Mouse (Mus musculus) embryonic facial prominence, embryonic 14.5 days (tissue): ENCODE measurements around the gene Dmkn. TPM values are rescaled to one million over a fixed set of nuclear protein-coding genes. Genes with fewer than 3 reads are reported as not detected.

Source experiments
- ATAC-seq: fragments of 200-750 bp; cut with Nextera tagmentation; 2 replicates; pipeline ENCODE4 v1.8.0; 2017; ENCODE audit warnings: low read depth, moderate number of reproducible peaks, moderate TSS enrichment
- DNase-seq: peaks from one replicate; pipeline ENCODE4 v3.0.0-alpha.2; 2015; ENCODE audit warnings: low spot score
- H3K27ac ChIP-seq: fragments of 300-500 bp; sonication (generic); replicated peaks from 2 replicates; pipeline ENCODE4 v1.5.1; 2014; ENCODE audit warnings: low read depth, mild to moderate bottlenecking, low read length, moderate library complexity
- H3K27me3 ChIP-seq: fragments of 300-500 bp; sonication (generic); replicated peaks from 2 replicates; pipeline ENCODE4 v1.6.1; 2014; ENCODE audit warnings: low read length; ENCODE audit not compliant: control insufficient read depth, insufficient read depth
- H3K36me3 ChIP-seq: fragments of 300-500 bp; sonication (generic); 2 replicates; pipeline ENCODE4 v1.6.1; 2014; ENCODE audit warnings: low read length, mixed read lengths; ENCODE audit not compliant: control insufficient read depth, insufficient read depth
- H3K4me1 ChIP-seq: fragments of 300-500 bp; sonication (generic); 2 replicates; pipeline ENCODE4 v1.6.1; 2014; ENCODE audit warnings: antibody characterized with exemption, low read length; ENCODE audit not compliant: control insufficient read depth, insufficient read depth
- H3K4me2 ChIP-seq: fragments of 300-500 bp; sonication (generic); 2 replicates; pipeline ENCODE4 v1.6.1; 2014; ENCODE audit warnings: low read depth, mild to moderate bottlenecking, low read length, moderate library complexity, mixed read lengths
- H3K4me3 ChIP-seq: fragments of 300-500 bp; sonication (generic); 2 replicates; pipeline ENCODE4 v1.5.1; 2014; ENCODE audit warnings: low read depth, mild to moderate bottlenecking, low read length
- H3K9ac ChIP-seq: fragments of 300-500 bp; sonication (generic); 2 replicates; pipeline ENCODE4 v1.6.1; 2014; ENCODE audit warnings: low read depth, mild to moderate bottlenecking, low read length, moderate library complexity, mixed read lengths
- H3K9me3 ChIP-seq: fragments of 300-500 bp; sonication (generic); 2 replicates; pipeline ENCODE4 v1.6.1; 2016; ENCODE audit warnings: low read length; ENCODE audit not compliant: control insufficient read depth
- WGBS: fragments of 180-500 bp; shearing (Covaris S2); extraction: QIAGEN DNeasy Blood & Tissue Kit; methylation state at CpG from one replicate; pipeline ENCODE4 v1.1.7; 2014; 5-methylcytosine and 5-hydroxymethylcytosine counted together
- polyA plus RNA-seq: library from polyadenylated mRNA; unstranded; fragments of >200 nt; fragmentation: Nextera tagmentation; extraction: Ambion mirVana; gene quantifications from 2 replicates; pipeline ENCODE4 v1.2.1, GENCODE M21; 2014

Dmkn gene
- polyA plus RNA-seq, 1 experiment from 2014 or later: 159 TPM

DNA sequence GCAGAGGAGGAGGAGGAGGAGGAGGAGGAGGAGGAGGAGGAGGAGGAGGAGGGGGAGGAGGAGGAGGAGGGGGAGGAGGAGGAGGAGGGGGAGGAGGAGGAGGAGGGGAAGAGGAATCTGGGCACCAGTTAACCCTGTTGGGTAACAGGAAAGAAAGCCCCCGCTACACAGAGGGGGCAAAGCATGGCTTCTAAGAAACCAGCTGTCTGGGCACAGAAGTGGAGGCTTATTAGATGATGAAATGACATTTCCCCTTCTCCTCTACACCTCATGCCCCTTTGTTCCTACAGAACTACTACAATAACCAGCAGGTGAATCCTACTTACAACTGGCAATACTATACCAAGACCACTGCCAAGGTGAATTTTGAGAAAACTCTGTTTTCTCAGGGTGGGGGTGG, 14.4 kb downstream of the Dmkn start:
- Histone ChIP-seq H3K27ac (no peak overlapping the region), H3K9me3 (no peaks in the 10 kb centered on the region), H3K4me2 (no peak overlapping the region), H3K4me3 (no peak overlapping the region), H3K36me3 (no peaks in the 10 kb centered on the region), H3K4me1 (no peaks in the 10 kb centered on the region), H3K9ac (no peak overlapping the region), H3K27me3 (no peaks in the 10 kb centered on the region)
- no peak for ATAC-seq
- no peak for DNase-seq
- WGBS: 67% methylated on average over 1 of the region's 1 CpGs

DNA sequence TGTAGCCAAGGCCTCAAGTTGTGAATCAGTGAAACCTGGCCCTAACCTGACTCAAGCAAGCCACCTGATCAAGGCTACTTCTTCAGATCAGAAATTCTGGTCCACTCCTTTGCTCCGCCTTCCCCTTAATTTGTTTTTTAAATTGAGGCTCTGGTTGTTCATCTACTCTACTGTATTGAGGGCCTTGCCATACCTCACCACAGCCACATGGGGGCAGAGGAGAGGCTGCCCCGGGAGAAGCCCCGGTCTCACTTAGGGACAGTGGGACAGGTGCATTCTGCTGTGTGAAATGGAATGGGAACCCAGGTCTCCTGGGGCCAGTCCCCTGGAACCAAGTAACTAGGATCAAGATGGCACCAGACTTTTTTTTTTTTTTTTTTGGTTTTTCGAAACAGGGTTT, 18.2 kb downstream of the Dmkn start:
- no peak overlapping the region for H3K4me2 ChIP-seq
- no peak overlapping the region for H3K4me3 ChIP-seq
- no peaks in the 10 kb centered on the region for H3K9me3 ChIP-seq
- no peak overlapping the region for H3K27ac ChIP-seq
- no peaks in the 10 kb centered on the region for H3K36me3 ChIP-seq
- H3K4me1 ChIP-seq: no peaks in the 10 kb centered on the region
- H3K27me3 ChIP-seq: no peaks in the 10 kb centered on the region
- H3K9ac ChIP-seq: no peak overlapping the region
- ATAC-seq (no peak), DNase-seq (no peak)
- 61% methylated on average over 4 of the region's 4 CpGs for WGBS

DNA sequence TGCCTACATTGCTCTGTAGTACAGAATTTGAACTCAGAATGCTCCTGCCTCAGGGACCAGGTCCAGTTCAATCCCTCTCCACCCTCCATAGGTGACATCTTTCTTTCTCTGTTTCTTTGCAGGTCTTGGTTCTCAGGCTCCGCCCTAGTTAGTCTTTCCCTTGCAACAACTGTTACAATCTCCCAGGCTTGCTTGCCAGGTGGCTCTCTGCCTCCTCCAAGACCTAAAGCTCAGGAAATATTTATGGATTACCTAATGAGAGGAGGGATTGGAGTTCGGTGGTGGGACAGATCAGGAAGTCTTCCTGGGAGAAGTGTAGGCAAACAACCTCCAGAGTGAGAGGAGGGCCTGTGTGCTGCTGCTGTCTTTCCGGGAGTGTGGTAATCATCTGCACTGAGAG, 19.1 kb downstream of the Dmkn start:
- Histone ChIP-seq H3K27ac (no peak overlapping the region), H3K9me3 (no peaks in the 10 kb centered on the region)

DNA sequence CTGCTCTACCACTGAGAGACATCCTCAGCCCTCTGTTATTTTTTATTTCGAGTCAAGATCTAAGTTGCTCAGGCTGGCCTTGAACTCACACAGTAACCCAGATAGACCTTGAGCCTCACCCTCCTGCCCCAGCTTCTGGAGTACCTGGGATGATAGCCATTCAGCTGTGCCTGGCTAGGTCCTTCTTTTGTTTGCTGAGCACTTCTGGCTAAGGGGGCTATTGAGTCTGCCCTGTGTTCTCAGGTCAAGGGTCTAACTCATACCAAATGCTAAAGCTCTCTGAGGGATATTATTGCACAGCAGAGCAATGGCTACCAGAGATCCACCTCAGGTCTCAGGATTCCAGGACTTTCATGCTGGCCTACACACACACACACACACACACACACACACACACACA, 21.6 kb downstream of the Dmkn start:
- ATAC-seq: no peak
- H3K27ac ChIP-seq: no peak overlapping the region
- H3K4me1 ChIP-seq: no peaks in the 10 kb centered on the region
- no peak overlapping the region for H3K9ac ChIP-seq
- H3K36me3 ChIP-seq: no peaks in the 10 kb centered on the region
- no peaks in the 10 kb centered on the region for H3K9me3 ChIP-seq
- no peak for DNase-seq
- 53% methylated on average over 1 of the region's 1 CpGs for WGBS
- H3K4me2 ChIP-seq: no peak overlapping the region
- H3K27me3 ChIP-seq: no peaks in the 10 kb centered on the region
- no peak overlapping the region for H3K4me3 ChIP-seq

More for the DNA sequence above, 19.1 kb downstream of the Dmkn start:
- Histone ChIP-seq H3K36me3 (no peaks in the 10 kb centered on the region), H3K27me3 (no peaks in the 10 kb centered on the region), H3K4me2 (no peak overlapping the region), H3K4me3 (no peak overlapping the region), H3K4me1 (no peaks in the 10 kb centered on the region), H3K9ac (no peak overlapping the region)
- DNase-seq (no peak), ATAC-seq (no peak)
- WGBS: 75% methylated on average over 3 of the region's 3 CpGs

DNA sequence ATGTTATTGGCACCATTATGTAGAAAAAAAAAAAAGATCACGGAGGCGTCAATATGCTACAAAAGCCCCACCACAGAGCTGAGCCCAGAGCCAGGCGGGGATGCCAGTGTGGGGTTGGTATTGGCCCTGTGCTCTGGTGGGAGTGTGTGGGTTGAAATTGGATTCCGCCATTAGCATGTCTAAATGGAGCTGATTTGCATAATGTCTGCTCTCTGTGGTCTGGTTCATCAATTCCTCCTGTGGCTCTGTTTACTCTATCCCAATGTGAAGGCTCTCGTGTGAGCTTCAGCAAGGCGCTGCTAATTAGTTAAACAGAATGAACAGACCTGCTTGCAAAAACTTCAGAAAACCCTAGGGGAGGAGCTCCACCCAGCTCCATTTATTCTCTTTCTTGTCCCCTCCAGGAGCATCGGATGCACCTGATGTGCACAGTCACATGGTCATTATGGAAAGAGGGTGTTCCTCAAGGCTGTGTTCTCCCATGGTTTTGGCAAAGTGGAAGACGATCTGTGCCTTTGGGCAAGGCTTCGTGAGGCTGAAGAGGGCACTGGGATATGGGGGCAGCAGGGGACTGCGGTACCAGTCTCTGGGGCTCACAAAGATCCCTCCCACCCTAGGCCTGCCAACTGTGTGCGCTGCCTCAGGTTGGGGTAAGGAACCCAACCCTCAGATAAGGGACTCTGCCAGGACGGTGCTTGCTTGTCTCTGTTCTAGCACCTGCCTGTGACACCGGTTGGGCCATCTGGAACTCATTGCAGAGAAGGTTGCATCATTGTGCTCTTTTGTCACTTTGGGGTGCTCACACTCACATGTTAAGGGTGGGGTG, 22.4 kb downstream of the Dmkn start:
- no peak overlapping the region for H3K27ac ChIP-seq
- H3K36me3 ChIP-seq: no peaks in the 10 kb centered on the region
- DNase-seq (no peak), ATAC-seq (0 out of 2 replicates have a peak, but pooled peaks have one; percentile 45)
- H3K4me3 ChIP-seq: no peak overlapping the region
- H3K9me3 ChIP-seq: no peaks in the 10 kb centered on the region
- 67% methylated on average over 13 of the region's 13 CpGs for WGBS
- no peak overlapping the region for H3K4me2 ChIP-seq
- H3K9ac ChIP-seq: no peak overlapping the region
- H3K27me3 ChIP-seq: no peaks in the 10 kb centered on the region
- no peaks in the 10 kb centered on the region for H3K4me1 ChIP-seq

DNA sequence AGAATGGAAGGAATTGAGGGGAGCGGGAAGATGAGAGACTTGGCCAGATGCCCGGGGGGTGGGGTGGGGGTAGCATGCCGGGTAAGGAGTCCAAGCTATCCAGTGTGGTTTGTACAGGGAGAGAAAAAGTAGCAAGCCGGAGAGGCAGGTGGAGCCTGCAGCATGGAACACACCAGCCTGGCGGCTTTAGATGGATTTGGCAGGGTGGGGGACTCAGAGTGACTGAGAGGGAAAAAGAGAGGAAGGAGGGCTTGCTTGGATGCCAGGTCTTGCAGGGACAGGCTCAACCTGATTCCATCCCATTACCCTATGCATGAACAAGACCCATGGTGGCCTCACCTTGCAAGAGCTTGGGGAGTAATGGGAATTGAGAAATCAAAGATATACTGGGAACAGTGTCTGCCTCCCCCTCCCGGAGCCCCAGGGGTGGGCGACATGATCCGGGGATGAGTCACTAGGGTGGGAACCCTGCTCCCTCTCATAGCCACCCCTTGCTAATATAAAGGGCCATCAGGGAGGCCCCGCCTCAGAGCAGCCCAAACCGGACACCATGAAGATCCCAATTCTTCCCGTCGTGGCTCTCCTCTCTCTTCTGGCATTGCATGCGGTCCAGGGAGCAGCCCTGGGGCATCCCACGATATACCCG, 23.9 kb downstream of the Dmkn start, which contains the start of gene Krtdap:
Gene Krtdap (plus strand): TSS at position 520 of the 646 bp plus-strand sequence.
- ATAC-seq (peak; percentile 56), DNase-seq (peak; percentile 46)
- H3K4me2 ChIP-seq: no peak within 1 kb of the TSS
- WGBS: 36% methylated on average over 15 of the region's 15 CpGs
- no peak within 1 kb of the TSS for H3K9ac ChIP-seq
- no peaks in the 10 kb centered on the region for H3K9me3 ChIP-seq
- no peaks in the 10 kb centered on the region for H3K27me3 ChIP-seq
- H3K4me1 ChIP-seq: no peaks in the 10 kb centered on the region
- no peak within 1 kb of the TSS for H3K27ac ChIP-seq
- no peak within 1 kb of the TSS for H3K4me3 ChIP-seq
- H3K36me3 ChIP-seq: no peaks in the 10 kb centered on the region

DNA sequence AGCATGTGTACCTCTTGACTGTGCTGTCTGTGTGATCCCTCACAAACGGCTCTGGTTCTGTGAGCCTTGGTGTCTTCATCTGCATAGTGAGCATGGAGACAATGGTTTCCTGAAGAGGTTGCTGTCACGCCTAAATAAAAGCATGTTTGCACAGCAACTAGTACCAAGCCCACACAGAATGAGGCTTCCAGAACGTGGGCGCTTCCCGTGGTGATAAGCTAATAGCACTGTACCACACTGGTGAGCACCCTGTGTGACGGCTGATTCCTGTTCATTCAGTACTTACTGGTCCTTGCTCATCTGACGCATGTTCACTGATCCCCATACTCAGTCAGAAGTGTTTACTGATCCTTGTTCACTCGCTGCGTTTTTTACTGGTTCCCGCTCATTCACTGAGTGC, 26.6 kb downstream of the Dmkn start:
- no peaks in the 10 kb centered on the region for H3K4me1 ChIP-seq
- no peak overlapping the region for H3K9ac ChIP-seq
- DNase-seq (no peak), ATAC-seq (no peak)
- no peak overlapping the region for H3K4me2 ChIP-seq
- no peaks in the 10 kb centered on the region for H3K27me3 ChIP-seq
- H3K27ac ChIP-seq: no peak overlapping the region
- 75% methylated on average over 10 of the region's 10 CpGs for WGBS
- no peak overlapping the region for H3K4me3 ChIP-seq
- no peaks in the 10 kb centered on the region for H3K9me3 ChIP-seq
- no peaks in the 10 kb centered on the region for H3K36me3 ChIP-seq

DNA sequence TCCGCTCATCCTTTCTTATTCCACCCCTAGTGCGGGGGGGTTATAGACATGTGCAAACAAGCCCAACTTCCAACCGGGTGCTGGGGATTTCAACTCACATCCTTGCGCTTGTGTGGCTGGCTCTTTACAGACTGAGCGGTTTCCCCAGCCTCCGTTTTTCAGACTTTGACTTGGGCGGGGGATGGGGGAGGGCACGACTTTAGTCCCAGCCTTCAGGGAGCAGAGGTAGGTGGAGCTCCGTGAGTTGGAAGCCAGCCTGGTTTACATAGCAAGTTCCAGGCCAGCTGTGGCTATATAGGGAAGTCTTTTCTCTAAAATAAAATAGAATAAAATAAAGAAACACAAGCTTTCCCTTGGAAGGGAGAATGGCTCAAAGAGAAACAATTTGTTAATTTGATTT, 28.4 kb downstream of the Dmkn start:
- peak; percentile 66 for DNase-seq
- H3K4me2 ChIP-seq: no peak overlapping the region
- no peak overlapping the region for H3K9ac ChIP-seq
- H3K4me1 ChIP-seq: no peaks in the 10 kb centered on the region
- no peaks in the 10 kb centered on the region for H3K27me3 ChIP-seq
- peak; percentile 69 for ATAC-seq
- WGBS: 19% methylated on average over 9 of the region's 9 CpGs
- H3K4me3 ChIP-seq: no peak overlapping the region
- no peak overlapping the region for H3K27ac ChIP-seq
- H3K36me3 ChIP-seq: no peaks in the 10 kb centered on the region
- no peaks in the 10 kb centered on the region for H3K9me3 ChIP-seq
